Mouse (Mus musculus): ENCODE measurements around the gene Hdhd3.

DNA sequence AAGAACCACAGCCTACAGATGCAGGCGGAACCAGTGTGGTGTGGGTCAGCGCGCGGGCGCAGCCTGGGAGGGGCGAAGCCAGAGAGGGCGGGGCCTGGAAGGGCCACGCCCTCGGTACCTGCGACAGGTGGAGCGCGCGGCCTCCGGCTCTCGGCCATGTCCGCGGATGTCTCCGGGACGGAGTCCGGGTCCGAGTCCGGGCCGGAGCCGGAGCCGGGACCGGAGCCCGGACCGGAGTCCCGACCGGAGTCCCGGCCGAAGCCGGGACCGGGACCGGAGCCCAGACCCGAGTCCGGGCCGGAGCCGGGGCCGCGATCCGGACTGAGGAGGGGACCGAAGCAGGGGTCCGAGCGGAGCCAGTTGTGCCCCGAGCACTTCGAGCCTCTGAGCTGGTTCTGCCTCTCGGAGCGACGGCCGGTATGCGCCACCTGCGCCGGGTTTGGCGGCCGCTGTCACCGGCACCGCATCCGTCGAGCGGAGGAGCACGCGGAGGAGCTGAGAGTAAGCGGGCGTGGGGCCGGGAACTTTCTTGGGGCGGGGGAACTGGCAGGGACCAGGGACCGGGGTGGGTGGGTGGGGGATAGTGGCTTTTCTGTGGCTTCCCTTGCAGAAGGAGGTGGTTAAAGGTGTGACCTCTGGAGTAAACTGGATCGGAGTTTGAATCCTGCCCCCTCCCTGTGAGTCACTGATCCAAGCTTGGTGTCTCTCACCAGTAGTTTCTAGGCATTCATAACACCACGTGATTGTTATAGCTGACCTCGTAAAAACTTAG, 23.1 kb downstream of the Hdhd3 start, which contains the start of gene Bspry:
- TF ChIP-seq EP300 (IDR thresholded peaks at IDR 0.05; ENCODE audit: low read depth) (no peak), CTCF (IDR thresholded peaks at IDR 0.05; ENCODE audit: low read depth) (no peak)
